Mouse (Mus musculus) cortical plate, adult 2 months (tissue): ENCODE measurements at regions not wholly inside any gene's neighbourhood (a gene's known extent, or its start where the extent isn't known, plus 50 kb on each side); places are given as distances from the start of the nearest gene placed in this dataset.

Experiments used
- H3K27ac ChIP-seq: fragments of 200-500 bp; 2 replicates; pipeline ENCODE4 v1.5.1; 2012; ENCODE audit warnings: low read length, control low read depth, inconsistent platforms; ENCODE audit not compliant: insufficient read depth
- H3K4me1 ChIP-seq: fragments of 200-500 bp; 2 replicates; pipeline ENCODE4 v1.6.1; 2011; ENCODE audit warnings: low read length; ENCODE audit not compliant: control insufficient read depth, insufficient read depth
- H3K4me3 ChIP-seq: fragments of 200-500 bp; 2 replicates; pipeline ENCODE4 v1.5.1; 2011; ENCODE audit warnings: mild to moderate bottlenecking, low read length, control low read depth; ENCODE audit not compliant: insufficient read depth
- CTCF ChIP-seq: fragments of 200-500 bp; IDR thresholded peaks from 2 replicates; pipeline ENCODE4 v1.5.1; 2011; ENCODE audit warnings: mild to moderate bottlenecking, control low read depth, low read length; ENCODE audit not compliant: insufficient read depth; ENCODE audit errors: extremely low read depth
- POLR2A ChIP-seq: fragments of 200-500 bp; IDR thresholded peaks from 2 replicates; pipeline ENCODE4 v1.6.1; 2011; ENCODE audit warnings: mild to moderate bottlenecking, low read length, control low read depth; ENCODE audit not compliant: insufficient read depth; ENCODE audit errors: extremely low read depth

GRCm38 (mm10) chr6:50891205-50891526 lies 236.9 kb upstream of the Npvf start:
- no peak overlapping the region for H3K27ac ChIP-seq
- TF ChIP-seq CTCF (no peak), POLR2A (no peak)

GRCm38 (mm10) chr6:50898792-50899191 lies 244.6 kb upstream of the Npvf start:
- no peak for TF ChIP-seq POLR2A
- TF ChIP-seq CTCF, result no peak
- Histone ChIP-seq H3K4me3 (no peak overlapping the region), H3K4me1 (no peaks in the 10 kb centered on the region), H3K27ac (no peak overlapping the region)

More at GRCm38 (mm10) chr6:50891205-50891526, 236.9 kb upstream of the Npvf start:
- H3K4me3 ChIP-seq, result no peak overlapping the region
- H3K4me1 ChIP-seq, result no peaks in the 10 kb centered on the region

GRCm38 (mm10) chr6:50915166-50916030 lies 261.2 kb upstream of the Npvf start:
- Histone ChIP-seq H3K4me3 (no peak overlapping the region), H3K27ac (no peak overlapping the region), H3K4me1 (no peaks in the 10 kb centered on the region)
- no peak for TF ChIP-seq POLR2A
- no peak for TF ChIP-seq CTCF

GRCm38 (mm10) chr6:50918248-50918647 lies 264.0 kb upstream of the Npvf start:
- TF ChIP-seq POLR2A, result no peak
- no peak for TF ChIP-seq CTCF
- no peaks in the 10 kb centered on the region for H3K4me1 ChIP-seq
- no peak overlapping the region for H3K27ac ChIP-seq
- H3K4me3 ChIP-seq, result no peak overlapping the region

- no peak for TF ChIP-seq POLR2A
- no peak for TF ChIP-seq CTCF
- no peaks in the 10 kb centered on the region for H3K4me1 ChIP-seq
- no peak overlapping the region for H3K4me3 ChIP-seq
- H3K27ac ChIP-seq, result no peak overlapping the region
These were observed 268.0 kb upstream of the Npvf start for GRCm38 (mm10) chr6:50922235-50922634.

GRCm38 (mm10) chr6:50924571-50924970 lies 270.3 kb upstream of the Npvf start:
- TF ChIP-seq POLR2A (no peak), CTCF (no peak)
- Histone ChIP-seq H3K4me1 (no peaks in the 10 kb centered on the region), H3K4me3 (no peak overlapping the region), H3K27ac (no peak overlapping the region)

GRCm38 (mm10) chr6:50924998-50925397 lies 270.8 kb upstream of the Npvf start:
- TF ChIP-seq CTCF (no peak), POLR2A (no peak)

GRCm38 (mm10) chr6:50926313-50926712 lies 272.1 kb upstream of the Npvf start:
- Histone ChIP-seq H3K4me3 (no peak overlapping the region), H3K27ac (no peak overlapping the region), H3K4me1 (no peaks in the 10 kb centered on the region)
- TF ChIP-seq CTCF, result no peak
- no peak for TF ChIP-seq POLR2A

More at GRCm38 (mm10) chr6:50924998-50925397, 270.8 kb upstream of the Npvf start:
- Histone ChIP-seq H3K4me3 (no peak overlapping the region), H3K4me1 (no peaks in the 10 kb centered on the region), H3K27ac (no peak overlapping the region)

- H3K4me1 ChIP-seq, result no peaks in the 10 kb centered on the region
- TF ChIP-seq POLR2A (no peak), CTCF (no peak)
- no peak overlapping the region for H3K4me3 ChIP-seq
- H3K27ac ChIP-seq, result no peak overlapping the region
These were observed 275.3 kb upstream of the Npvf start for GRCm38 (mm10) chr6:50929503-50929902.

GRCm38 (mm10) chr6:50933510-50933909 lies 279.3 kb upstream of the Npvf start:
- Histone ChIP-seq H3K27ac (no peak overlapping the region), H3K4me1 (no peaks in the 10 kb centered on the region), H3K4me3 (no peak overlapping the region)
- TF ChIP-seq CTCF (no peak), POLR2A (no peak)
